Mouse (Mus musculus) cortical plate, adult 2 months (tissue): ENCODE data around the gene Ttc28. TPM values are rescaled to one million over a fixed set of nuclear protein-coding genes. Genes with fewer than 3 reads are reported as not detected.

Experiments used
- H3K27ac ChIP-seq: fragments of 200-500 bp; 2 replicates; pipeline ENCODE4 v1.5.1; 2012; ENCODE audit warnings: low read length, control low read depth, inconsistent platforms; ENCODE audit not compliant: insufficient read depth
- H3K4me1 ChIP-seq: fragments of 200-500 bp; 2 replicates; pipeline ENCODE4 v1.6.1; 2011; ENCODE audit warnings: low read length; ENCODE audit not compliant: control insufficient read depth, insufficient read depth
- H3K4me3 ChIP-seq: fragments of 200-500 bp; 2 replicates; pipeline ENCODE4 v1.5.1; 2011; ENCODE audit warnings: mild to moderate bottlenecking, low read length, control low read depth; ENCODE audit not compliant: insufficient read depth
- CTCF ChIP-seq: fragments of 200-500 bp; IDR thresholded peaks from 2 replicates; pipeline ENCODE4 v1.5.1; 2011; ENCODE audit warnings: mild to moderate bottlenecking, control low read depth, low read length; ENCODE audit not compliant: insufficient read depth; ENCODE audit errors: extremely low read depth
- POLR2A ChIP-seq: fragments of 200-500 bp; IDR thresholded peaks from 2 replicates; pipeline ENCODE4 v1.6.1; 2011; ENCODE audit warnings: mild to moderate bottlenecking, low read length, control low read depth; ENCODE audit not compliant: insufficient read depth; ENCODE audit errors: extremely low read depth
- polyA plus RNA-seq: library from polyadenylated mRNA; depleted of rRNA; stranded (reverse); fragments of >200 nt; gene quantifications from 2 replicates; pipeline ENCODE4 v1.2.3, GENCODE M21; 2012

Ttc28 gene
- polyA plus RNA-seq, 1 experiment = 3.7 TPM

GRCm38 (mm10) chr5:111119805-111120204, 240.2 kb downstream of the Ttc28 start:
- Histone ChIP-seq H3K4me3 (no peak overlapping the region), H3K4me1 (peaks cover 2% of the 10 kb centered on the region; the same call in 1 of the 2 replicates), H3K27ac (no peak overlapping the region)
- TF ChIP-seq CTCF (no peak), POLR2A (no peak)

DNA sequence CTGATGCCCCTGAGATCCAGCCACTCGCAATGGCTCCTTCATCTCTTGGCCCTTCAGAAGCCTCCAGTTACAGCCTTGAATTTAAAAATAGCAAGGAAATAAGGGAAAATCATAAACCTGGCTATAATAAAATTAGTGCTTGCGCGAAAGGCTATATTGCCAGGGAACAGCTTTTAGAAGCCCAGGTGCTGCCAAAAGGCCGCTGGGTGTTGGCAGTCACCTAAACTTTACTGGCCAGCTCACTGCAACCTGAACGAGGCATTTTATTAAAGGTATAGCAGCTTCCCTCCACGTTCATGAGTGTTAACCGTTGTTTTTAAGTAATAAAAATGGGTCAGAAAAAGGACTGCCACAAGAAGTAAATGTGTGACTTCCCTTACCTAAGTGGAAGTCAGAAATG, 240.7 kb downstream of the Ttc28 start:
- H3K27ac ChIP-seq = no peak overlapping the region

DNA sequence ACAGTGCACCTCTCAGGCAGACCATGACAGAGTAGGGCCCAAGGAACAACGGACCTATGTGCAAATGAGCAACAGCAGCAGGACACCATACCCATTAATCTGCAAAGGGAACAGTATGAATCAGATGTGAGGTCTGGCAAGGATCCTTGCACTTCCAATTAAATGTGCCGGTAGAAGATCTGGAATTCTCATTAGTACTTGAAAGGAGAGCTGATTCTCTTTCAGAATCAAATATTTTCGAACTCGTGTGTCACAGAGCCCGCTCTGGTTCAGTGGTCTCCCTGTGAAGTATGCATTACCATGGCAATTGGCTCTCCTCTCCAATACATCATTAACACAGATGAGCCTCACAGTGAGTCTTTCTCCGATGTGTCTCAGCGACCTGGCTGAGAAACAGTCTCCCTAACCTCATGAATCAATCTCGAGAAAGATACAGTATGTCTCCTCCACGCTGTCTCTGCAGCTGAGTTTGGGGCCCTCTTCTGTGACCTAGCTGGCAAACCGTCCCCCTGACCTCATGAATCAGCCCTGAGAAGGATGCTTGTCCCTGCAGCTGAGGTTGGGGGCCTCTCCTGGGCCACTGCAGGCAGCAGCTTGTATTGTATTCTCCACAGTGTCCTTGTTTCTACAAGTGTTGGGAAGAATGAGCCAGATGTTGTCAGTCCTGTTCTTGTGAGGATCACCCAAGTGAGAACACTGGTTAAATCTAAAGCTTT, 241.3 kb downstream of the Ttc28 start:
- no peak overlapping the region for H3K4me3 ChIP-seq
- no peak for TF ChIP-seq CTCF
- no peak for TF ChIP-seq POLR2A
- no peak overlapping the region for H3K27ac ChIP-seq
- H3K4me1 ChIP-seq = peaks cover 2% of the 10 kb centered on the region; the same call in 1 of the 2 replicates

More for the DNA sequence above, 240.7 kb downstream of the Ttc28 start:
- TF ChIP-seq CTCF (no peak), POLR2A (no peak)
- Histone ChIP-seq H3K4me1 (peaks cover 2% of the 10 kb centered on the region; the same call in 1 of the 2 replicates), H3K4me3 (no peak overlapping the region)

DNA sequence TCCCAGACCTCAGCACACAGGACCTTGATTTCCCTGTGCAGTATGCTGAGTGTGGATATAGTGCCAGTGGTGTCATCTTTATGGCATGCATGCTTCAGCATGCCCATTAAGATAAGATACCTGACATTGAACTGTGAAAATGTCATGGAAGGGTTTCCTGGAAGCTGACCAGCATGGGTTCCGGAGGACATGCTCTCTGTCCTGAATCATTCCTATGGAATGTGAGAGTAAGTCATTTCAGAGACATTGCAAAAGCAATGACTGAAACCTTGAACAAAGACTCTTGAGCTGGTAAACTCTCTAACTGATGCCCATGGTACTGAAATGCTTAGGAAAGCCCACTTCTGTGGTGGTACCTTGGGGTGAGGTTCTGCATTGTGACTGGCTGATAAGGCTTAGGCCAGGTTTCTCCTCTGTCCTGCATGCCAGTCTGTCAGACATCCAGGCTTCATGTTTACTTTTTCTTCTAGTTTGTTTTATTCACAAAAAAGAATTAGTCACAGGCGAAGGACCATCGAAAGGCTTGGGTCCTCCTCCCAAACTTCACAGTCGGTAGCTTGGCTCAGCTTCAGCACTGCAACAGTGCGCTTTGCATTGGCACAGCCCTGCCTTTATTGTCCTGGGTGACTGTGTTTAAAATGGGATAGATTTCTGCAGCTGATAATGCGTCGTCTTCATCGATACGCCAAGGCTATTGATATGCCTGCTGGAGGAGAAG, 242.9 kb downstream of the Ttc28 start:
- no peak for TF ChIP-seq POLR2A
- no peak for TF ChIP-seq CTCF
- Histone ChIP-seq H3K4me3 (no peak overlapping the region), H3K27ac (no peak overlapping the region), H3K4me1 (peaks cover 2% of the 10 kb centered on the region; the same call in 1 of the 2 replicates)

GRCm38 (mm10) chr5:111123050-111123746, 243.6 kb downstream of the Ttc28 start:
- no peak overlapping the region for H3K27ac ChIP-seq
- H3K4me1 ChIP-seq = peaks cover 2% of the 10 kb centered on the region; the same call in 1 of the 2 replicates
- TF ChIP-seq POLR2A (no peak), CTCF (no peak)

GRCm38 (mm10) chr5:111124620-111125200, 245.1 kb downstream of the Ttc28 start:
- Histone ChIP-seq H3K4me3 (no peak overlapping the region), H3K4me1 (peaks cover 4% of the 10 kb centered on the region; the same call in 1 of the 2 replicates), H3K27ac (no peak overlapping the region)
- TF ChIP-seq POLR2A = no peak
- TF ChIP-seq CTCF = no peak

More at GRCm38 (mm10) chr5:111123050-111123746, 243.6 kb downstream of the Ttc28 start:
- no peak overlapping the region for H3K4me3 ChIP-seq

GRCm38 (mm10) chr5:111125746-111126145, 246.1 kb downstream of the Ttc28 start:
- Histone ChIP-seq H3K4me3 (no peak overlapping the region), H3K4me1 (peaks cover 4% of the 10 kb centered on the region; the same call in 1 of the 2 replicates), H3K27ac (no peak overlapping the region)
- TF ChIP-seq CTCF = no peak
- no peak for TF ChIP-seq POLR2A

DNA sequence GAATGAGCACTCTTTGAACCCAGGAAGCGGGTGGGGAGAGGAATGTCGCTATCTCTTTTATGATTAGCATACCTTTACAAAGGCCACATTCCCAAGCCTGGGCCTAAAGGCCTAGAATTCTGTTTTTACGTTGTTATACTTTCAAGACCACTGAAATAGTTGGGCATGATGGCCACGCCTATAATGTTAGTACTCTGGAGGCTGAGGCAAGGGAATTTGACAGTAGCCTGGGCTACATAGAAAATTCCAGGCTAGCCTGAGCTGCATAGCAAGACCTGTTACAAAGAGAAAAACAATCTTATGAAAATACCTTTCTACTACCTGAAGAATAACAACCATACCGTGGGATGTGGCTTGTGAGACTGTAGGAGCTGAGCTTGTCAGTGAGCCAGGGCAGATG, 248.2 kb downstream of the Ttc28 start:
- H3K4me3 ChIP-seq = no peak overlapping the region
- TF ChIP-seq CTCF (no peak), POLR2A (no peak)
- H3K27ac ChIP-seq = no peak overlapping the region
- 0 out of 2 replicates have a peak, but pooled peaks cover 2% of the 10 kb centered on the region for H3K4me1 ChIP-seq

DNA sequence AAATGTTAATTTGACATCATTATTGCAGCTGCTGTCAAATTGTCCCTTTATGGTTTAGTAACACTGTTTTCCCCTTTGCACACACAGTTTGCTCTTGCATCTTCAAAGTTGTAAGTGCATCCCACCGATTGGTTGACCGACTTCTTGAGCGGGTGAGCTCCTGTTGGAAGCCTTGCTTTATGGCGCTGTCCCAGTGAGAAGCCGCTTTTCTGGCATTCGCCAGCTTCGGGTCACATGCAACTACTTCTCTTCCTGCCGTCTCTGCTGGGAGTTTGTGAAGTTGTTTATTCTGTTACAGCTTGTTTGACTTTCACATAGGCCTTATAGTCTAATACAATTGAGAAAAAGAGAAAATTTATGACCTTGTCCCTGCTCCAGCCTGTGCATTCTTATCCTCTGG, 250.5 kb downstream of the Ttc28 start:
- Histone ChIP-seq H3K4me1 (0 out of 2 replicates have a peak, but pooled peaks cover 2% of the 10 kb centered on the region), H3K4me3 (no peak overlapping the region), H3K27ac (no peak overlapping the region)
- no peak for TF ChIP-seq CTCF
- TF ChIP-seq POLR2A = no peak
